Mouse (Mus musculus) left cerebral cortex, adult 18-20 months (tissue): Measurements from ENCODE around the gene Olfr251. TPM values are rescaled to one million over a fixed set of nuclear protein-coding genes. Genes with fewer than 3 reads are reported as not detected.
"Not testable (repeated sequence)": the region's sequence is repeated elsewhere in the genome, so short reads cannot be mapped to it uniquely, and the experiment has no call there.

ENCODE experiments used
- DNase-seq, 2 experiments: peaks; one replicate each; pipeline ENCODE4 v3.0.0; 2021 to 2022; ENCODE audit warnings: low spot score in 2 of 2, mixed read lengths in 1 of 2
- long read RNA-seq, 2 experiments: library from polyadenylated mRNA; stranded (forward); transcript quantifications; one replicate each; pipeline ENCODE4 v2.0.0; 2021
- total RNA-seq, 2 experiments: library from RNA; stranded (reverse); gene quantifications; 2 replicates each; pipeline ENCODE4 v1.2.3; 2021

Gene Olfr251
- total RNA-seq: not detected
- long read RNA-seq, experiment 1: 0 reads
- long read RNA-seq, experiment 2: 0 reads

- no peak for DNase-seq
Measured at GRCm38 (mm10) chr9:38376786-38377185, at the start of gene Olfr251. Gene Olfr251, plus strand, starts transcription at chr9:38377086.

- DNase-seq: no peak
Measured at GRCm38 (mm10) chr9:38328760-38329159, 48.1 kb upstream of the Olfr251 start, which contains the start of gene Olfr25. Gene Olfr25, plus strand, starts transcription at chr9:38329060.

- DNase-seq: no peak
Measured at GRCm38 (mm10) chr9:38348111-38348510, 28.8 kb upstream of the Olfr251 start, which contains the start of gene Olfr898. Gene Olfr898, plus strand, starts transcription at chr9:38348411.

- DNase-seq: no peak
Measured at GRCm38 (mm10) chr9:38366596-38366995, 10.3 kb upstream of the Olfr251 start, which contains the start of gene Olfr250. Gene Olfr250, plus strand, starts transcription at chr9:38366896.

- no peak for DNase-seq
Measured at GRCm38 (mm10) chr9:38401398-38401797, 24.5 kb downstream of the Olfr251 start, which contains the start of gene Olfr147. Gene Olfr147, plus strand, starts transcription at chr9:38401698.

GRCm38 (mm10) chr9:38407502-38407901, 30.6 kb downstream of the Olfr251 start:
- not testable (repeated sequence) for DNase-seq

GRCm38 (mm10) chr9:38413502-38413901, 36.6 kb downstream of the Olfr251 start:
- DNase-seq: not testable (repeated sequence)

GRCm38 (mm10) chr9:38423801-38424200, 46.9 kb downstream of the Olfr251 start:
- DNase-seq: no peak

- DNase-seq: no peak
Measured at GRCm38 (mm10) chr9:38427026-38427425, 50.1 kb downstream of the Olfr251 start.

- no peak for DNase-seq
Measured at GRCm38 (mm10) chr9:38429155-38429554, 52.3 kb downstream of the Olfr251 start, which contains the start of gene Olfr901. Gene Olfr901, plus strand, starts transcription at chr9:38429455.

Other genes with a start within 250 kb of the Olfr251 start
- not detected for gene Olfr890, start 234.6 kb upstream of the Olfr251 start, total RNA-seq
- not detected for gene Olfr891, start 196.3 kb upstream of the Olfr251 start, total RNA-seq
- not detected for gene Olfr893, start 168.7 kb upstream of the Olfr251 start, total RNA-seq
- not detected for gene Olfr894, start 159.0 kb upstream of the Olfr251 start, total RNA-seq
- gene Olfr143, start 124.3 kb upstream of the Olfr251 start, total RNA-seq: not detected
- not detected for gene Olfr895, start 109.2 kb upstream of the Olfr251 start, total RNA-seq
- gene Olfr896-ps1, start 86.0 kb upstream of the Olfr251 start, total RNA-seq: not detected
- not detected for gene Olfr25, start 48.0 kb upstream of the Olfr251 start, total RNA-seq
- gene Olfr898, start 28.7 kb upstream of the Olfr251 start, total RNA-seq: not detected
- gene Olfr250, start 10.2 kb upstream of the Olfr251 start, total RNA-seq: not detected
- not detected for gene Olfr147, start 24.6 kb downstream of the Olfr251 start, total RNA-seq
- not detected for gene Olfr901, start 52.4 kb downstream of the Olfr251 start, total RNA-seq
- gene Olfr902, start 70.6 kb downstream of the Olfr251 start, total RNA-seq: not detected
- not detected for gene Olfr904, start 86.1 kb downstream of the Olfr251 start, total RNA-seq
- under 1 TPM in 1 of 2 experiments, not detected in 1; 0.07 TPM for gene Olfr905, start 94.0 kb downstream of the Olfr251 start, total RNA-seq
- gene Olfr906, start 110.0 kb downstream of the Olfr251 start, total RNA-seq: not detected
- gene Olfr907, start 118.7 kb downstream of the Olfr251 start, total RNA-seq: not detected
- gene Olfr911-ps1, start 144.5 kb downstream of the Olfr251 start, total RNA-seq: not detected
- gene Olfr910, start 160.8 kb downstream of the Olfr251 start, total RNA-seq: not detected
- gene Olfr912, start 203.1 kb downstream of the Olfr251 start, total RNA-seq: not detected
- gene Olfr913, start 215.7 kb downstream of the Olfr251 start, total RNA-seq: not detected
- gene Olfr914, start 228.0 kb downstream of the Olfr251 start, total RNA-seq: not detected